Mouse (Mus musculus) C2C12 (cell line): Measurements from ENCODE around the gene Exph5. TPM values are rescaled to one million over a fixed set of nuclear protein-coding genes. Genes with fewer than 3 reads are reported as not detected.

Source experiments
- H3K27me3 ChIP-seq: one replicate; pipeline ENCODE4 v1.6.1; 2011; ENCODE audit not compliant: control insufficient read depth, insufficient read depth, insufficient read length
- H3K36me3 ChIP-seq: one replicate; pipeline ENCODE4 v1.6.1; 2011; ENCODE audit not compliant: control insufficient read depth, insufficient read depth
- H3K4me3 ChIP-seq: one replicate; pipeline ENCODE4 v1.5.1; 2011; ENCODE audit warnings: mild to moderate bottlenecking, control low read depth; ENCODE audit not compliant: poor library complexity, insufficient read depth, severe bottlenecking
- H3K79me2 ChIP-seq: one replicate; pipeline ENCODE4 v1.6.1; 2011; ENCODE audit not compliant: control insufficient read depth, insufficient read depth
- H3K79me3 ChIP-seq: one replicate; pipeline ENCODE4 v1.6.1; 2011; ENCODE audit warnings: low read depth, control low read depth
- H3ac ChIP-seq: one replicate; pipeline ENCODE3; 2011; ENCODE audit warnings: low read depth; ENCODE audit not compliant: control insufficient read depth, insufficient read length
- CEBPB ChIP-seq: IDR thresholded peaks from one replicate; pipeline ENCODE4 v1.6.1; 2011; ENCODE audit warnings: low read depth, mild to moderate bottlenecking, control low read depth, moderate library complexity
- CTCF ChIP-seq: IDR thresholded peaks from one replicate; pipeline ENCODE4 v1.5.1; 2011; ENCODE audit not compliant: control insufficient read depth, insufficient read depth, insufficient read length
- FOSL1 ChIP-seq: IDR thresholded peaks from one replicate; pipeline ENCODE4 v1.8.0; 2011; ENCODE audit warnings: mild to moderate bottlenecking, low read length; ENCODE audit not compliant: poor library complexity, insufficient read depth, severe bottlenecking
- MAX ChIP-seq: IDR thresholded peaks from one replicate; pipeline ENCODE4 v1.6.1; 2011; ENCODE audit warnings: mild to moderate bottlenecking, control low read depth
- MYOD1 ChIP-seq: IDR thresholded peaks from one replicate; pipeline ENCODE4 v1.6.1; 2011; ENCODE audit warnings: low read depth; ENCODE audit not compliant: control insufficient read depth, insufficient read length
- MYOG ChIP-seq: IDR thresholded peaks from one replicate; pipeline ENCODE4 v1.6.1; 2011; ENCODE audit not compliant: control insufficient read depth, insufficient read length; ENCODE audit errors: extremely low read depth
- USF1 ChIP-seq: IDR thresholded peaks from one replicate; pipeline ENCODE4 v1.6.1; 2011; ENCODE audit warnings: low read depth, mild to moderate bottlenecking, control low read depth, moderate library complexity
- polyA plus RNA-seq: library from polyadenylated mRNA; unstranded; fragments of >200 nt; fragmentation: generic; extraction: Trizol; gene quantifications from one replicate; pipeline ENCODE4 v1.2.1, GENCODE M21; 2012; ENCODE audit warnings: missing spikeins

The Exph5 gene
- polyA plus RNA-seq, 1 experiment, result not detected

- Histone ChIP-seq H3K27me3 (no peaks in the 10 kb centered on the region), H3K79me3 (no peaks in the 10 kb centered on the region)
- TF ChIP-seq USF1 (no peak), FOSL1 (no peak), CEBPB (no peak), MYOD1 (no peak), MAX (no peak), CTCF (no peak), MYOG (no peak)
These were observed 76.7 kb downstream of the Exph5 start for GRCm38 (mm10) chr9:53378171-53378570.

DNA sequence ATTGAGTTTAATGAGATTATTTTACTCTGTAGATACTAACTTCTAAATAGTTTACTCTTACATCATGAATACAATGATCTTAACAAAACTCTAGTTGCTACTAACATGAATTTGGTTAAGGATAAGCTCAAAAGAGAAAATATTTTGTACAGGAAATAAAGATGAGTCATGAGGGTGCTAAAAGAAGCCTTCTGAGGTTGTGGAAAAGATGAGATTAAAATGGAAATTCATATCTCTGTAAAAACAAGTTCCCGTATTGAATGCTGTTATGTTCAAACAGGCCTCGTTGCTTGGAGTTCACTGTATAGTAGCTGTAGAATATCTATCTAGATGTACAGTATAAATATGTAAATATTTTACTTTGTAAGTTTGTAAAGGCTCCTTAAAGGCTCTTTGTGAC is 79.1 kb downstream of the Exph5 start:
- TF ChIP-seq FOSL1 (no peak), CTCF (no peak), MYOG (no peak), MAX (no peak), MYOD1 (no peak), CEBPB (no peak), USF1 (no peak)
- Histone ChIP-seq H3ac (no peak overlapping the region), H3K79me3 (no peaks in the 10 kb centered on the region), H3K36me3 (no peaks in the 10 kb centered on the region), H3K4me3 (no peak overlapping the region), H3K27me3 (no peaks in the 10 kb centered on the region), H3K79me2 (peaks cover 9% of the 10 kb centered on the region)

More at GRCm38 (mm10) chr9:53378171-53378570, 76.7 kb downstream of the Exph5 start:
- Histone ChIP-seq H3K4me3 (no peak overlapping the region), H3K79me2 (no peaks in the 10 kb centered on the region), H3ac (no peak overlapping the region), H3K36me3 (no peaks in the 10 kb centered on the region)

DNA sequence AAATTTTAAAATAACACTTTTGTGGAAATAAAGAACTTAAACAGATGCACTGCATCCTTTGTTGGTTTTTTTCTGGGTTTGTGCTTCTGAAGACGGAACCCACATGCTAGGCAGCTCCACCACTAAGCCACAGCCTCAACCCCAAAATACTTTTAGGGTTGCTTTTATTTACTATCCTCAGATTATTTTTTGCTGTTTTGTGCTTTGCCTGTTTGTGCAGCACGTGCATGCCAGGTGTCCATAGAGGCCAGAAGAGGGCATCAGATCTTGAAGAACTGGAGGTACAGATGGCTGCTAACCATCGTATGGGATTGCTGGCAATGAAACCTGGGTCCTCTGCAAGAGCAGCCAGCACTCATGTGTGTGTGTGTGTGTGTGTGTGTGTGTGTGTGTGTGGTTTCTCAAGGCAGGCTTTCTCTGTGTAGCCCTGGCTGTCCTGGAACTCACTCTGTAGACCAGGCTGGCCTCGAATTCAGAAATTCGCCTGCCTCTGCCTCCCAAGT is 79.7 kb downstream of the Exph5 start:
- H3K36me3 ChIP-seq, result no peaks in the 10 kb centered on the region
- H3K79me2 ChIP-seq, result peaks cover 11% of the 10 kb centered on the region
- no peak overlapping the region for H3ac ChIP-seq
- no peak for TF ChIP-seq MYOD1
- no peak for TF ChIP-seq USF1
- TF ChIP-seq CTCF, result no peak
- no peak for TF ChIP-seq FOSL1
- TF ChIP-seq CEBPB, result no peak
- TF ChIP-seq MAX, result no peak
- no peak for TF ChIP-seq MYOG
- no peaks in the 10 kb centered on the region for H3K79me3 ChIP-seq
- H3K4me3 ChIP-seq, result no peak overlapping the region
- no peaks in the 10 kb centered on the region for H3K27me3 ChIP-seq

DNA sequence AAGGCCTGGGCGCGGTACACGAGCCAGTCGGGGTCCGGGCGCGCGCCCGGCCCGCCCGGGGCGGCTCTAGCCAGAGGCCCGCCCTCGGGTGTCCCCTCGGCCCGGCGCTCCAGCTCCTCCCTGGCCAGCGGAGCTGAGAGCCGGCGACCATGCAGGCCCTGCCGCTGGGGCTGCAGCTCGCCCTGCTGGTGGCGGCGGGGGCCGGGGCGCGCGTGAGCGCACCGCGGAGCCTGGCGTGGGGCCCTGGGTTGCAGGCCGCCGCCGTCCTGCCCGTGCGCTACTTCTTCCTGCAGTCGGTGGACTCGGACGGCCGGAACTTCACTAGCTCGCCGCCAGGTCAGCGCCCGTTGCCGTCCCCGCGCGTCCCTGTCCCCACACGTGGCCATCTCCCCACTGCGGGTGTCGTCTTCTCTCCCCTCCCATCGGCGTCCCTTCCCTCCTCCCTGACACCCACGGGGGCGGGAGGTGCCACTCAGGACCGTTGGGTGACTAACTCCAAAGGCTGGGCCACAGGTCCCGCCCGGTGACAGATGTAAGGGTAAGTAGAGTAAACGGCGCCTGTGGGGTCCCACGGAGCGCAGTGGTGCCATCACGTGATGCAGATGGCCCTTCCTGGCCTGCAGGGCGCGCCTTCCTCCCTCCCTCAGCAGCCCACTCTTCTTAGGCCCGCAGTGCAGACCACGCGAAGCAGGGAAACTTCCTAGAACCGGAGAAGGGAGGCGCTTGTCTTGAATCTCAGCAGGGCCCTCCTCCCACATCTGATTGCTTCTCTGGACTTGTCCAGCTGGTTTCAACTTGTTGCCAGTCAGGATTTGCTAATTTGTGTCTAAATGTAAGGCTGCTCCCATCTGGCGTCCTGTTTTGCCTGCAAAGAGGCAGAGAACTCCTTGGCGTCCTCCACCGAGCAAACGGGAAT is 82.7 kb downstream of the Exph5 start, which contains the start of gene Kdelc2:
Kdelc2 (plus strand) TSS at position 75 of the 916 bp plus-strand sequence.
- no peaks in the 10 kb centered on the region for H3K36me3 ChIP-seq
- no peaks in the 10 kb centered on the region for H3K27me3 ChIP-seq
- TF ChIP-seq FOSL1 (no peak), CTCF (no peak), USF1 (peak; percentile 97), MAX (peak; percentile 52), CEBPB (no peak), MYOD1 (no peak)
- H3K79me2 ChIP-seq, result peaks cover 11% of the 10 kb centered on the region
- H3K4me3 ChIP-seq, result peak within 1 kb of the TSS; percentile 44
- H3ac ChIP-seq, result peak within 1 kb of the TSS; percentile 91
- H3K79me3 ChIP-seq, result no peaks in the 10 kb centered on the region

GRCm38 (mm10) chr9:53384873-53385272 is 83.4 kb downstream of the Exph5 start:
- H3K79me2 ChIP-seq, result peaks cover 11% of the 10 kb centered on the region
- H3ac ChIP-seq, result peak overlapping the region; percentile 91
- no peaks in the 10 kb centered on the region for H3K27me3 ChIP-seq
- peak overlapping the region; percentile 44 for H3K4me3 ChIP-seq
- no peaks in the 10 kb centered on the region for H3K36me3 ChIP-seq
- no peak for TF ChIP-seq CTCF
- no peaks in the 10 kb centered on the region for H3K79me3 ChIP-seq
